Mouse (Mus musculus): Measurements from ENCODE around the gene Spata9.

The Spata9 gene

DNA sequence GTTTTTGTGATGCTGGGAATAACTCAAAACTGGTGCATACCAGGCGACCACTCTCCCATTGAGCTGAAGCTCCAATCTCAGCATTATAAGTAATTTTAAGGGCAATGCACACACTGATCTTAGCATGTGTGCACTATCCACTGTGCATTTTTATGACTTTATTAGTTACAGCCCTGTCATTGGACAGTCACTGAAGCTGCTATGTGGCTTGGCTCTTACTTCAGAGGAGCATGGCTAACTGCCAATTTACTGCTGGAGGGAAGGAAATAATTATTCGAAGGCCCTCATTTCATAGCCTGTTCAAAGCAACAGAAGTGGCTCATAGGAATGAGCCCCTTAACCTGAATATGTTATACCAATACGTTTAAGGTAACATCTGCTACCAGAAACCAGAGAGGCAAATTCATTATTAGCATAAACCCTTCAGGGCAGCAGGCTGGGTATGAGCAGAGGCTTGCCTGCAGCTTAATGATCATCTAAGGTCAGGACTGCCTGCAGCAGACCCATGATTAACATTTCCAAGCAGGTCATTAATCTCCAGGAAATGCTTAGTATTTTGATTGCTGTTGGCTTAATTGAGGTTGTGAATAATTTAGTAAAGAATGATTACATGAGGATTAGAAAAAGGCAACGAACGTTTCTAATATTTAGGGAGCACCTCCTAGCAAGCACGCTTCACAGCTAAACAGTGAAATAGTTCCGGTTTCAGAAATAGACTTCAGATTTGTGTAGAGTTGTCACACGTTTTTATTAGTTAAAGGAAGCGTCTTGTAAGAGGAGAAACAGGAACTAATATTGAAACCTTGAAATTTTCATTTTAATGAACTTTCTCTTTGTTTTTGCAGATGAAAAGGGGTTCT lies 25.4 kb downstream of the Spata9 start:
- DNase-seq (ENCODE audit: low spot score), result no peak

DNA sequence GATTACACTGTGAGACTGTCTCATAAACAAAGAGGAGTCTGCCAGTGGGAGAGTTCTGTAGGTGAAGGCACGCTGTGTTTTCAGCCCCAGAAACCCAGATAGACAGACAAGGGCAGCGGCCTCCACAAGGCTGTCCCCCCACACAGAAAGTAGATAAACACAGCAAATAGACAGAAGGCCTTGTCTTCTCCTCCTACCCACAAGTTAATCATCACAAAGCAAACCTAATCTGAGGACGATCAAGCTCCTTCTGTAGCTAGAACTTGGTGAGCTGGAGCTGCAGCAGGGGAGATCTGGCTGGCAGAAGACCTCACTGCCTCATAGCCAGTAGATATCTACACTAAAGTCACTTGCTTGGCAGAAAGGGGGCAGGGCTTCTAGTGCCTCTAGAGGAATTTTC lies 36.3 kb downstream of the Spata9 start:
- DNase-seq (ENCODE audit: low spot score), result no peak

GRCm38 (mm10) chr13:76014511-76014910 lies 47.6 kb downstream of the Spata9 start:
- DNase-seq (ENCODE audit: low spot score), result no peak

GRCm38 (mm10) chr13:76017465-76017864 lies 50.5 kb downstream of the Spata9 start:
- DNase-seq (ENCODE audit: low spot score), result no peak

DNA sequence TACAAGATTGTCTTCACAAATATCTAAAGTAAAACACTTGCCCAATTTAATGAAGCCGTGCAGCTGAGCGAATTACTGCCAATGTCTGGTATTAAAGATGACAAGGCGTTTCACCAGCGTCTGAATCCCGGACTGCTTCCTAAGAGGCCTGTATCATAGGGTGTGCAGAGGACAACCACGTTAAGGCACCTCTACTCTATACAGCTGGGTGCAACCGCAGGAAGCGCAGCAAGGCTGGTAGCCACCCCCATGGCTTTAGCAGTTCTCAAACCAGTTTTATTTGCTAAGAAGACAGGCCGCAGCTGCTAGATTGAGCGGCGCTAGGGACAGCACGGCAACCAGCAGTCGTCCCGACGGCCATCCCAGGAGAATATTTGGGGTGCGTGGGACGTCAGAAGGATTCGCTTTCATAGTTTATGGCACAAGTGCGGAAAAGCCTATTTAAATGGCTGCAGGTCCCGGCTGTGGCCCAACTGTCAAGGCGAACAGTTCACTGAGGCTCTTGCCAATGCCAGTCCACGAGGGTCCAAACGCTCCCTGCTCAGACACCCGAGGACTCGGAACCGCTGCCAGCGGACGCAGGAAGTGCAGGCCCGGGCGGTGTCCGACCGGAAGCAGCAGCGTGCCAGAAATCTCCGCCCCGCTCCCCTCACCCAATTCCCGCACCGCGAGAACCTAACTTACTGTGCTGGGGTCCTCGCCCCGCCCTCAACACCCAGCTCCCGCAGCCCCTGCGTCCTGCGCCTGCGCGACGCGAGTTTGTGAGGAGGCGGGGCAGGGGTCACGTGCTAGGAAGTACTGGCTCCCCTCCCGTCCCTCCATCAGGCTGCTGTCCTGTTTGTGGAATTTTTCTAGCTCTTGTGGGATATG lies 51.3 kb downstream of the Spata9 start, which contains the start of gene Rfesd:
Rfesd (minus strand) TSS at position 746 of the 870 bp plus-strand sequence.
- DNase-seq (ENCODE audit: low spot score), result peak; percentile 96

GRCm38 (mm10) chr13:76018844-76019400 lies 52.0 kb downstream of the Spata9 start:
- DNase-seq (ENCODE audit: low spot score), result no peak

- no peak for DNase-seq (ENCODE audit: low spot score)
Observed at GRCm38 (mm10) chr13:76021782-76022181, 54.8 kb downstream of the Spata9 start.

DNA sequence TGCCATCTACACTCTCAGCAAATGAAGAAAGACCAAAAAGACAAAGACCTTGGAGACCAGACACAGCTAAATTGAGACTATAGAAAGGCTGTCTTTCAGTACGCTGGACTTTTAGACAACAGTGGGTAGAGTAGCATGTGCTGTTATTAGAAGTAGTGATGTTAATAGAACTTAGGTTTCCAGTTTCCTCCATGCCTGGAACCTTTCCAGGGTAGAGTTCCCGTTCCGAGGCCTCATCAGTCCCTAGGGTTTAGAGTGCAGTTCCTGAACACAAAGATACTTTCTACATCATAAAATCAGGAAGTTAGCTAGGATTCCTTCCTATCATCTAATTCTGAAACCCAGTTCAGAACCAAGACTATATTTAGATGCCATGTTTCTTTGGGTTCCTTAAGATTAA lies 57.6 kb downstream of the Spata9 start:
- DNase-seq (ENCODE audit: low spot score), result no peak

GRCm38 (mm10) chr13:76042455-76042854 lies 75.5 kb downstream of the Spata9 start:
- DNase-seq (ENCODE audit: low spot score), result no peak

DNA sequence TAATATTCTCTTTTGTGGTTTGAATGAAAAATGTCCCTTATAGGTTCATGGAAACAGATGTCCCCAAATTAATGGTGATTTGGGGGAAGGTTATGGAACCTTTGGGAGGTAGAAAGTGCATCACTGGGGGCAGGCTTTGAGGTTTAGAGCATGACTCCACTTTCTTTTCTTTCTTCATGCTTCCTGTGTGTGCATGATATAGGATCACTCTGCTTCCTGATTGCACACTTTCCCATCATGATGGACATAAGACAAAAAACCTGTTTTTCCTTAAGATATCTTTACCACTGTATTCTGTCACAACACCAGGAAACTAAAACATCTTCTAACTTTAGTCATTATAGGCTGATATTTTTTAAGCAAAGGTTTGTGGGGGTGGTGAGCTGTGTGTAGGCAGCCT lies 78.0 kb downstream of the Spata9 start:
- DNase-seq (ENCODE audit: low spot score), result no peak

All from left cerebral cortex, adult 11 months (tissue).